Comparison of ENCODE assay signal across 8 mouse cellular contexts in genomic region chr10:89344491-89345195, GRCm38 (mm10). TPM values are rescaled to one million over a fixed set of nuclear protein-coding genes. Genes with fewer than 3 reads are reported as not detected.
DNase-seq lines count a peak whose midpoint lies in the region; ATAC-seq lines count a peak whose summit lies in the region.

Gene Ano4 (minus strand): TSS chr10:89344762.

- ATAC-seq in forebrain, embryonic 16.5 days, result peak; percentile 84

- peak within 1 kb of the TSS; percentile 68 for H3K9ac ChIP-seq in forebrain, embryonic 16.5 days (replicated peaks; ENCODE audit: low read depth, low read length)

- H3K36me3 ChIP-seq in forebrain, embryonic 16.5 days (ENCODE audit: control insufficient read depth, insufficient read depth), result no peaks in the 10 kb centered on the region

- peak; percentile 4 for DNase-seq in 3134 (ENCODE audit: extremely low read depth, insufficient read length, low spot score)
- peak; percentile 52 for DNase-seq in adrenal gland, postnatal 25 days
- peak; percentile 70 for DNase-seq in heart, postnatal 4 days
- peak in 1 of 2 experiments; percentile 14 for DNase-seq in layer of hippocampus, adult 8-10 months (ENCODE audit: low spot score in 2 of 2)
- DNase-seq in lung, postnatal 4 days, result peak; percentile 5 to 29
- DNase-seq in right cerebral cortex, postnatal 25 days, result peak; percentile 44
- DNase-seq in thymus, adult 18-20 months, result no peak

- H3K4me1 ChIP-seq in forebrain, embryonic 16.5 days (replicated peaks; ENCODE audit: control insufficient read depth, insufficient read depth, low read length), result peaks cover 12% of the 10 kb centered on the region

- H3K27me3 ChIP-seq in forebrain, embryonic 16.5 days (replicated peaks; ENCODE audit: control insufficient read depth, insufficient read depth, low read length), result peaks cover 22% of the 10 kb centered on the region

- H3K4me2 ChIP-seq in forebrain, embryonic 16.5 days (ENCODE audit: low read length), result peak within 1 kb of the TSS; percentile 96

- H3K9me3 ChIP-seq in forebrain, embryonic 16.5 days (ENCODE audit: control insufficient read depth, low read length), result no peaks in the 10 kb centered on the region

- under 1% methylated on average over 65 of the region's 70 CpGs for WGBS in forebrain, embryonic 16.5 days

- peak within 1 kb of the TSS; percentile 63 for H3K4me3 ChIP-seq in forebrain, embryonic 16.5 days (replicated peaks; ENCODE audit: low read length)

- H3K27ac ChIP-seq in forebrain, embryonic 16.5 days (ENCODE audit: low read length), result no peak within 1 kb of the TSS

RNA-seq across cellular contexts. Expression of gene Ano4, which starts in this region (rescaled TPM):
- total RNA-seq in adrenal gland, postnatal 25 days (2021), result 0.58 and 2.1 TPM in 2 replicates
- polyA plus RNA-seq in forebrain, embryonic 16.5 days (2015; fragmentation: Nextera tagmentation; extraction: Ambion mirVana), result 6.4 and 7.3 TPM in 2 replicates
- 1 to 10 TPM; 6.9 to 7.5 TPM for total RNA-seq in heart, postnatal 4 days (2021)
- total RNA-seq in layer of hippocampus, adult 8-10 months (2022), result 10 to 100 TPM; 21.5 to 24.7 (median 23.0) TPM

Comparison
In these comparisons a context has a peak if more than half of its experiments do, and no peak if none do; other contexts are left out.
1. DNase-seq: peak in 3134 (single experiment), adrenal gland, postnatal 25 days (single experiment), heart, postnatal 4 days (single experiment), lung, postnatal 4 days (2 of 2) and right cerebral cortex, postnatal 25 days (single experiment); none in thymus, adult 18-20 months (0 of 2).